Mouse (Mus musculus): ENCODE results near the gene Blvrb. TPM values are rescaled to one million over a fixed set of nuclear protein-coding genes. Genes with fewer than 3 reads are reported as not detected.

Blvrb gene
- total RNA-seq, 2 experiments from 2014 or later, result 12.5 to 12.7 TPM

- peak; percentile 35 for DNase-seq (ENCODE audit: low spot score)
Measured at GRCm38 (mm10) chr7:27448421-27449206, 836 bp downstream of the Blvrb start.

- DNase-seq (ENCODE audit: low spot score), result peak; percentile 71
Measured at GRCm38 (mm10) chr7:27449256-27449862, 1.6 kb downstream of the Blvrb start.

- DNase-seq (ENCODE audit: low spot score), result no peak
Measured at GRCm38 (mm10) chr7:27451359-27451758, 3.6 kb downstream of the Blvrb start.

GRCm38 (mm10) chr7:27452206-27452770, 4.5 kb downstream of the Blvrb start:
- no peak for DNase-seq (ENCODE audit: low spot score)

- no peak for DNase-seq (ENCODE audit: low spot score)
Measured at GRCm38 (mm10) chr7:27454461-27455121, 6.8 kb downstream of the Blvrb start.

GRCm38 (mm10) chr7:27455273-27455672, 7.5 kb downstream of the Blvrb start:
- DNase-seq (ENCODE audit: low spot score), result no peak

GRCm38 (mm10) chr7:27458614-27459013, 10.8 kb downstream of the Blvrb start:
- no peak for DNase-seq (ENCODE audit: low spot score)

- DNase-seq (ENCODE audit: low spot score), result no peak
Measured at GRCm38 (mm10) chr7:27459640-27460039, 11.9 kb downstream of the Blvrb start.

- no peak for DNase-seq (ENCODE audit: low spot score)
Measured at GRCm38 (mm10) chr7:27460477-27460876, 12.7 kb downstream of the Blvrb start.

- DNase-seq (ENCODE audit: low spot score), result no peak
Measured at GRCm38 (mm10) chr7:27467648-27468047, 19.9 kb downstream of the Blvrb start.

GRCm38 (mm10) chr7:27471390-27472120, 23.8 kb downstream of the Blvrb start:
- no peak for DNase-seq (ENCODE audit: low spot score)

- no peak for DNase-seq (ENCODE audit: low spot score)
Measured at GRCm38 (mm10) chr7:27472596-27472995, 24.8 kb downstream of the Blvrb start.

- peak; percentile 100 for DNase-seq (ENCODE audit: low spot score)
Measured at GRCm38 (mm10) chr7:27473156-27473834, 25.5 kb downstream of the Blvrb start, which contains the start of gene Sertad3. Gene Sertad3, plus strand, starts transcription at chr7:27473768.

- DNase-seq (ENCODE audit: low spot score), result no peak
Measured at GRCm38 (mm10) chr7:27473835-27474489, 26.2 kb downstream of the Blvrb start.

- peak; percentile 99 for DNase-seq (ENCODE audit: low spot score)
Measured at GRCm38 (mm10) chr7:27474490-27474954, 26.7 kb downstream of the Blvrb start.

GRCm38 (mm10) chr7:27475596-27475995, 27.8 kb downstream of the Blvrb start:
- no peak for DNase-seq (ENCODE audit: low spot score)

GRCm38 (mm10) chr7:27476098-27476635, 28.4 kb downstream of the Blvrb start:
- DNase-seq (ENCODE audit: low spot score), result no peak

GRCm38 (mm10) chr7:27478561-27478960, 30.8 kb downstream of the Blvrb start:
- DNase-seq (ENCODE audit: low spot score), result no peak

GRCm38 (mm10) chr7:27479750-27480149, 32.0 kb downstream of the Blvrb start:
- no peak for DNase-seq (ENCODE audit: low spot score)

- no peak for DNase-seq (ENCODE audit: low spot score)
Measured at GRCm38 (mm10) chr7:27480506-27480905, 32.7 kb downstream of the Blvrb start.
